Mouse (Mus musculus) bone marrow, adult 2 months (tissue): ENCODE data around the gene Slc8b1. TPM values are rescaled to one million over a fixed set of nuclear protein-coding genes. Genes with fewer than 3 reads are reported as not detected.

ENCODE experiments used
- H3K27ac ChIP-seq: fragments of 200-500 bp; 2 replicates; pipeline ENCODE4 v1.5.1; 2012; ENCODE audit warnings: low read depth, mild to moderate bottlenecking, control low read depth, inconsistent platforms, low read length; ENCODE audit not compliant: control insufficient read depth, poor library complexity, insufficient read depth
- H3K4me1 ChIP-seq: fragments of 200-500 bp; 2 replicates; pipeline ENCODE4 v1.6.1; 2011; ENCODE audit warnings: low read length; ENCODE audit not compliant: control insufficient read depth, insufficient read depth
- H3K4me3 ChIP-seq: fragments of 200-500 bp; replicated peaks from 2 replicates; pipeline ENCODE3; 2011; ENCODE audit warnings: mild to moderate bottlenecking, low read depth, low read length, control low read depth; ENCODE audit not compliant: control insufficient read depth
- CTCF ChIP-seq: fragments of 200-500 bp; IDR thresholded peaks from 2 replicates; pipeline ENCODE4 v1.5.1; 2011; ENCODE audit warnings: low read length, control low read depth; ENCODE audit not compliant: control insufficient read depth, insufficient read depth
- POLR2A ChIP-seq: fragments of 200-500 bp; IDR thresholded peaks from 2 replicates; pipeline ENCODE4 v1.6.1; 2011; ENCODE audit warnings: low read depth, mild to moderate bottlenecking, control low read depth, low read length, borderline replicate concordance; ENCODE audit not compliant: control insufficient read depth
- WGBS: fragments of 180-500 bp; shearing (Covaris S2); methylation state at CpG from one replicate; pipeline ENCODE4 v1.1.7; 2018; 5-methylcytosine and 5-hydroxymethylcytosine counted together
- polyA plus RNA-seq: library from polyadenylated mRNA; stranded (reverse); fragments of >200 nt; gene quantifications from 2 replicates; pipeline ENCODE4 v1.2.4, GENCODE M21; 2011; ENCODE audit warnings: low replicate concordance; ENCODE audit not compliant: missing spikeins, insufficient read depth, insufficient read length

Slc8b1 gene
- polyA plus RNA-seq, 1 experiment = 45.1 TPM

- TF ChIP-seq CTCF (no peak), POLR2A (no peak)
- Histone ChIP-seq H3K4me1 (peaks cover 13% of the 10 kb centered on the region), H3K27ac (peak overlapping the region; percentile 90), H3K4me3 (no peak overlapping the region)
- WGBS = 7% methylated on average over 12 of the region's 12 CpGs
Observed at GRCm38 (mm10) chr5:120578504-120579081, 67.6 kb downstream of the Slc8b1 start.

GRCm38 (mm10) chr5:120579211-120579897 is 68.4 kb downstream of the Slc8b1 start:
- no peak for TF ChIP-seq POLR2A
- no peak for TF ChIP-seq CTCF
- H3K4me1 ChIP-seq = peaks cover 13% of the 10 kb centered on the region
- H3K4me3 ChIP-seq = no peak overlapping the region
- WGBS = 22% methylated on average over 26 of the region's 26 CpGs
- H3K27ac ChIP-seq = peak overlapping the region; percentile 69

GRCm38 (mm10) chr5:120579898-120580626 is 69.1 kb downstream of the Slc8b1 start:
- H3K27ac ChIP-seq = no peak overlapping the region
- H3K4me1 ChIP-seq = peaks cover 13% of the 10 kb centered on the region
- TF ChIP-seq CTCF (no peak), POLR2A (no peak)
- WGBS = 83% methylated on average over 26 of the region's 26 CpGs
- H3K4me3 ChIP-seq = no peak overlapping the region

DNA sequence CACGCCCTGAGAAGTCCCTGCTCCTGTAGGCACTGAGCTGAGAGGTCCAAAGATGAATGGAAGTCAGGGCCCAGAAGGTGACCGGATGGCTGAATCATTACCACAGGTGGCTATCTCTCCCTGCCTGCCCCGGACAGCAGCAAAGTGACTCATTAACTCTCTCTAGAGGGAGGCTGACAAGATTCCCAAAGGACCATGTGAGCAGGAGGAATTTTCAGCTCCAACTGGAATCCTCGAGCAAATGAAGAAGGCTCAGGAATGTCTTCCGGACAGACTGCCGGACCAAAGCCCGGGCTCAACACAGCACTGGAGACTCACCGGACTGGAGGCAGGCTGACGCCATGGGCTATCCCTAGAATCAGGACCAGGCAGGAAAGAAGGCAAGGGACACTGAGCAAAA is 71.0 kb downstream of the Slc8b1 start:
- Histone ChIP-seq H3K4me1 (peaks cover 9% of the 10 kb centered on the region), H3K27ac (no peak overlapping the region)
- TF ChIP-seq CTCF (no peak), POLR2A (no peak)

GRCm38 (mm10) chr5:120583511-120583910 is 72.5 kb downstream of the Slc8b1 start:
- WGBS = 76% methylated on average over 4 of the region's 4 CpGs
- Histone ChIP-seq H3K4me1 (peaks cover 1% of the 10 kb centered on the region; the same call in 1 of the 2 replicates), H3K27ac (no peak overlapping the region), H3K4me3 (no peak overlapping the region)
- TF ChIP-seq POLR2A (no peak), CTCF (no peak)

More for the DNA sequence above, 71.0 kb downstream of the Slc8b1 start:
- no peak overlapping the region for H3K4me3 ChIP-seq
- 94% methylated on average over 9 of the region's 9 CpGs for WGBS

Other genes starting within 250 kb of the Slc8b1 start
- gene Lhx5, start 79.5 kb upstream of the Slc8b1 start, polyA plus RNA-seq = not detected in 2 replicates
- gene Sdsl, start 38.4 kb upstream of the Slc8b1 start, polyA plus RNA-seq = 11.6 and 13.0 TPM in 2 replicates
- 1.9 and 5.2 TPM in 2 replicates for gene Sds, start 34.6 kb upstream of the Slc8b1 start, polyA plus RNA-seq
- gene Plbd2, start 7.5 kb upstream of the Slc8b1 start, polyA plus RNA-seq = 2.3 and 9.9 TPM in 2 replicates
- 34.6 and 46.7 TPM in 2 replicates for gene Tpcn1, start 77.5 kb downstream of the Slc8b1 start, polyA plus RNA-seq
- 3.7 and 7.2 TPM in 2 replicates for gene Iqcd, start 77.8 kb downstream of the Slc8b1 start, polyA plus RNA-seq
- gene Rita1, start 101.4 kb downstream of the Slc8b1 start, polyA plus RNA-seq = 1.9 and 3.4 TPM in 2 replicates
- 17.2 and 32.0 TPM in 2 replicates for gene Ddx54, start 101.6 kb downstream of the Slc8b1 start, polyA plus RNA-seq
- not detected in 2 replicates for gene Cfap73, start 123.1 kb downstream of the Slc8b1 start, polyA plus RNA-seq
- 1.6 and 4.6 TPM in 2 replicates for gene Rasal1, start 137.6 kb downstream of the Slc8b1 start, polyA plus RNA-seq
- gene Dtx1, start 200.8 kb downstream of the Slc8b1 start, polyA plus RNA-seq = 2.7 and 3.6 TPM in 2 replicates
- gene Oas2, start 238.7 kb downstream of the Slc8b1 start, polyA plus RNA-seq = 12.2 and 25.1 TPM in 2 replicates